Mouse (Mus musculus) cerebral cortex, adult 2 months (tissue): ENCODE results near the gene Fam69b.

Experiments used
- WGBS: fragments of 180-500 bp; shearing (Covaris S2); methylation state at CpG from one replicate; pipeline ENCODE4 v1.1.7; 2018; 5-methylcytosine and 5-hydroxymethylcytosine counted together

Gene Fam69b

GRCm38 (mm10) chr2:26663112-26663511 is 34.9 kb downstream of the Fam69b start:
- 82% methylated on average over 10 of the region's 10 CpGs for WGBS

GRCm38 (mm10) chr2:26663551-26663950 is 35.3 kb downstream of the Fam69b start:
- WGBS, result 82% methylated on average over 1 of the region's 1 CpGs

GRCm38 (mm10) chr2:26671182-26671581 is 42.9 kb downstream of the Fam69b start, which contains the start of gene Lcn4:
Gene Lcn4 (minus strand): TSS chr2:26671282.
- WGBS, result 92% methylated on average over 3 of the region's 3 CpGs
